Mouse (Mus musculus) liver, postnatal 0 days (tissue): ENCODE measurements around the gene Rbpj.

Experiments
- CTCF ChIP-seq: sonication (generic); IDR thresholded peaks from 2 replicates; pipeline ENCODE4 v1.5.1; 2016; ENCODE audit warnings: antibody characterized with exemption, low read depth
- EP300 ChIP-seq: IDR thresholded peaks from 2 replicates; pipeline ENCODE4 v1.6.1; 2016; ENCODE audit warnings: antibody characterized with exemption, low read depth, mild to moderate bottlenecking

- TF ChIP-seq CTCF (no peak), EP300 (no peak)
Observed at GRCm38 (mm10) chr5:53618844-53619243, 152.9 kb downstream of the Rbpj start.
